Mouse (Mus musculus) embryonic stem cell, embryonic (primary cell): Measurements from ENCODE around the gene Fads3.

Experiments
- CTCF ChIA-PET, 4 experiments: fragments of 300-600 bp in 2 of 4; fragments of 350-600 bp in 2 of 4; sonication (Branson Sonifier 250); formaldehyde crosslinking; loops; one replicate each; lab custom pipeline; 2022; ENCODE audit warnings: inconsistent platforms in 2 of 4; lab: Charles Lee
- POLR2A ChIA-PET, 4 experiments: fragments of 300-600 bp in 2 of 4; fragments of 350-600 bp in 2 of 4; sonication (Branson Sonifier 250); formaldehyde crosslinking; loops; one replicate each; lab custom pipeline; 2022; ENCODE audit warnings: antibody characterized with exemption in 4 of 4, inconsistent platforms in 1 of 4; lab: Charles Lee

The Fads3 gene

GRCm38 (mm10) chr19:10041388-10042148 is at the start of gene Fads3:
Gene Fads3, plus strand, starts transcription at chr19:10041569.
- CTCF ChIA-PET, result interaction anchor here in 2 of 4 experiments (0.7 to 1.2 kb wide), 2 partner anchors 55 to 148 kb away, joined by 3 to 13 read pairs; no protein-coding TSS in a partner anchor
- POLR2A ChIA-PET, result interaction anchor here in 2 of 4 experiments (0.5 to 1.0 kb wide), 2 partner anchors 59 to 444 kb away, joined by 3 to 4 read pairs; no protein-coding TSS in a partner anchor

GRCm38 (mm10) chr19:9992011-9992958 is 49.1 kb upstream of the Fads3 start:
- POLR2A ChIA-PET, result interaction anchor here (0.6 to 3.9 kb wide), 40 partner anchors 9 to 1026 kb away, joined by 3 to 95 read pairs (median 4); partner anchors contain the start of genes Fth1 (in 2 of the 4), Eef1g (in 1 of the 4), Fads1 (in 1 of the 4) and Fads2 (in 1 of the 4)
- CTCF ChIA-PET, result interaction anchor here (0.6 to 3.3 kb wide), 116 partner anchors 8 to 867 kb away, joined by 3 to 49 read pairs (median 4); partner anchors contain the start of genes Fads1 (in 2 of the 4), Fads2 (in 1 of the 4), Incenp (in 1 of the 4) and Myrf (in 1 of the 4)

DNA sequence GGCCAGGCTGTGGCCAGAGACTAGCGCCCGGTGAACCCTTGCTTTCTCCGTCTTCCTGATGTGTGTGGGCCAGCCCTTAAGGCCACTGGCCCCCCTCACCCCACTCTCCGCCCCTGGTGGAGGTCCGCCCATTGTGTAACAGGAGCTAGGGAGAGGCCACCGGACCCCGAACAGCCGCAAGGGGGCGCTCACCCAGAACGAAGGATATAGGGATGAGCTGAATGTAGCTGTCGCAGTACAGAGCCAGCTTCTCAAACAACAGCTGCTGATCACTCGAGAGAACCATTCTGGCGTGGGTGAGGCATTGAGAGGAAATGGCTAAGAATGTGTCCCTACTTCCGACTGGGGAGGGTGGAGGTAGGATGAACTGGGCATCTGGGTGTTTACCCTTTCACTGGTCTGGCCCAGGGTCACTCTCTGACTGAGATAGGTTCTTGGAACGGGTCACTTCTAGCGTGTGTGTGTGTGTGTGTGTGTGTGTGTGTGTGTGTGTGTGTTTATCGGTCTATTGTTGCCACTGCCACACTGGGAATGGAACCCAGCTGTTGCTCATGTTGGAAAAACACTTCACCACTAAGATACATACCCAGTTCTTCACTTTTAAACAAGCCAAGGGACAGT is 48.2 kb upstream of the Fads3 start:
- ChIA-PET POLR2A (interaction anchor here (0.5 to 3.9 kb wide), 51 partner anchors 10 to 1270 kb away, joined by 3 to 95 read pairs (median 4); partner anchors contain the start of genes Fads1 (in 2 of the 4), Fth1 (in 2 of the 4), Eef1g (in 1 of the 4) and Fads2 (in 1 of the 4)), CTCF (interaction anchor here (0.5 to 3.3 kb wide), 104 partner anchors 9 to 866 kb away, joined by 3 to 49 read pairs (median 4); partner anchors contain the start of genes Cpsf7 (in 1 of the 4), Fads1 (in 1 of the 4), Fads2 (in 1 of the 4) and Incenp (in 1 of the 4))

GRCm38 (mm10) chr19:9997204-9998062 is 43.9 kb upstream of the Fads3 start:
- CTCF ChIA-PET, result interaction anchor here in 2 of 4 experiments (0.6 to 1.8 kb wide), 6 partner anchors 8 to 222 kb away, joined by 3 to 6 read pairs (median 3); no protein-coding TSS in a partner anchor
- POLR2A ChIA-PET, result interaction anchor here in 3 of 4 experiments (0.9 to 8.1 kb wide), 7 partner anchors 14 to 98 kb away, joined by 3 to 39 read pairs (median 6); partner anchors contain the start of gene Incenp (in 1 of the 3)

GRCm38 (mm10) chr19:9998063-9998416 is 43.3 kb upstream of the Fads3 start:
- ChIA-PET POLR2A (interaction anchor here in 2 of 4 experiments (0.9 to 8.1 kb wide), 8 partner anchors 15 to 99 kb away, joined by 3 to 39 read pairs (median 6); partner anchors contain the start of gene Incenp (in 1 of the 2)), CTCF (interaction anchor here in 2 of 4 experiments (1.3 to 3.4 kb wide), 4 partner anchors 8 to 221 kb away, joined by 3 to 25 read pairs (median 12); no protein-coding TSS in a partner anchor)

GRCm38 (mm10) chr19:9998736-9999486 is 42.5 kb upstream of the Fads3 start:
- ChIA-PET POLR2A (interaction anchor here in 2 of 4 experiments (0.9 to 8.1 kb wide), 10 partner anchors 9 to 100 kb away, joined by 3 to 39 read pairs (median 4); partner anchors contain the start of gene Incenp (in 1 of the 2)), CTCF (interaction anchor here (0.7 to 3.4 kb wide), 15 partner anchors 8 to 260 kb away, joined by 3 to 25 read pairs (median 4); partner anchors contain the start of gene Fads2 (in 1 of the 4))

- ChIA-PET POLR2A (interaction anchor here in 2 of 4 experiments (0.6 to 8.1 kb wide), 6 partner anchors 9 to 1815 kb away, joined by 3 to 39 read pairs (median 3); no protein-coding TSS in a partner anchor), CTCF (interaction anchor here (0.6 to 3.4 kb wide), 14 partner anchors 9 to 310 kb away, joined by 3 to 25 read pairs (median 3); no protein-coding TSS in a partner anchor)
Observed at GRCm38 (mm10) chr19:10000330-10000729, 41.0 kb upstream of the Fads3 start.

DNA sequence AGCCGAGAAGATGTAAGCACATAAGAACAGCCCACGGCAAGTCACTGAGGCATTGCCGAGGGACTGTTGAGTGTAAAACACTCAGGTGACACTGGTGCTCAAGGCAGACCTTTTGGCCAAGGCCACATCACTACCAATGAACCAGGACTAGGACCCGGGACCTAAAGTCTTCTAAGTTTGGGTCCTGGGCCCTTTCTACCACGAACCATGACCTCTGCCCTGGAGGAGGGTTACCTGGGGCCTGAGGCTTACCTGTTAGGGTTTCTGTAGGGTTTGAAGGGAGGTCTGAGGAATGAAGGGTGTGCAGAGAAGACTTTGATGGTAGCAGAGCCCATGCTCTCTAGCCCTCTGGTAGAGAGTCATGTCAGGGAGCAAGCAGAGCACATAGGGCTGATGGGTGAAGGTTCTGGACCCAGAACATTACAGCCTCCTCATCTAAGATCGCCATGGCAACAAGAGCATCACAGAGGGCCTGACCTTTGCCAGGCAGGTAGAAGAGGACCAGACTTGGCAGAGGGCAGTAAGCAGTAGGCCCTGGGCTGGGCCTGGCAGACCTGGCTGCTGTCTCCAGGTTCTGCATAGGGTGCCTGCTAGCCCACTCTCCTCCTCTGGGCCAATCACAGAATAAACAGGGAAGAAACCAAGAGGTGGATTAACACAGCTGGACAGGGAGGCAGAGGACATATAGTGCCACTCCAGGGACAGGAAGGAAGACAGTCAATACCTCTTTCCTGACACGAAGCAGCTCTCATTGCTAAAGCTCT is 40.0 kb upstream of the Fads3 start, which contains the start of the genes Best1 and Rab3il1:
TSS of gene Best1 (minus strand) at position 428 of the 764 bp plus-strand sequence.
TSS of gene Rab3il1 (plus strand) at position 464 of the 764 bp plus-strand sequence.
- POLR2A ChIA-PET, result interaction anchor here in 2 of 4 experiments (0.6 to 8.1 kb wide), 2 partner anchors 12 to 754 kb away, joined by 10 to 39 read pairs; no protein-coding TSS in a partner anchor

GRCm38 (mm10) chr19:10003696-10004095 is 37.7 kb upstream of the Fads3 start:
- CTCF ChIA-PET, result interaction anchor here in 1 of 4 experiments (1.1 kb wide), 1 partner anchor 12 kb away, joined by 3 read pairs; no protein-coding TSS in a partner anchor
- POLR2A ChIA-PET, result interaction anchor here in 2 of 4 experiments (1.0 to 8.1 kb wide), 2 partner anchors 10 to 14 kb away, joined by 4 to 39 read pairs; no protein-coding TSS in a partner anchor

More for the DNA sequence above, 40.0 kb upstream of the Fads3 start, which contains the start of the genes Best1 and Rab3il1:
- CTCF ChIA-PET, result interaction anchor here in 3 of 4 experiments (0.6 to 3.4 kb wide), 6 partner anchors 10 to 33 kb away, joined by 3 to 25 read pairs (median 10); no protein-coding TSS in a partner anchor

GRCm38 (mm10) chr19:10011408-10011807 is 30.0 kb upstream of the Fads3 start:
- CTCF ChIA-PET, result interaction anchor here in 2 of 4 experiments (0.6 to 2.5 kb wide), 3 partner anchors 20 to 457 kb away, joined by 5 to 25 read pairs (median 8); no protein-coding TSS in a partner anchor
- POLR2A ChIA-PET, result interaction anchor here in 1 of 4 experiments (1.2 kb wide), 1 partner anchor 173 kb away, joined by 3 read pairs; no protein-coding TSS in a partner anchor

DNA sequence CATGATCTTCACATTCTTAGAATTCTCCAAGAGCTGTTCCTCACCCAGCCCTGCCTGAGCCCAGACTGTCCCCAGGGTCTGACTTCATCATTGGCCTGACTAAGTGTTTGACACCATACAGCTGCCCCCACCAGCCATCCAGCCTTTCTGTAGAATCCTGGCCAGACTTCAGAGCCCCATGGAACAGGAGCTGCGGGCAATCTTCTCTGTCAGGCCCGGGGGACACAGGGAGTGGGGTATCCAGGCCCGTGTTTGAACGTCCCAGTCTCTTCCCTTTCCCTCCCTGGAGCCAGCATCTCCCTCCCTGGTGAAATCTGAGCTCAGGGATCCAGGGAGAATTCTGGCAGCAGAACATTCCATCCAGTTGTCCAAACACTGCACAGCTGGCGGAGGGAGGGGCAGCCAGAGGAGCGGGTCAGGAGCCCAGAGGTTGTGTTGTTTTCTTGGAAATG is 28.5 kb upstream of the Fads3 start:
- CTCF ChIA-PET, result interaction anchor here (0.5 to 2.5 kb wide), 17 partner anchors 10 to 485 kb away, joined by 3 to 25 read pairs (median 4); partner anchors contain the start of gene Fads1 (in 1 of the 4)

GRCm38 (mm10) chr19:10013348-10013747 is 28.0 kb upstream of the Fads3 start:
- CTCF ChIA-PET, result interaction anchor here (0.6 to 2.5 kb wide), 15 partner anchors 9 to 484 kb away, joined by 3 to 25 read pairs (median 5); partner anchors contain the start of gene Fads1 (in 1 of the 4)
- POLR2A ChIA-PET, result interaction anchor here in 3 of 4 experiments (0.6 to 4.2 kb wide), 38 partner anchors 9 to 1300 kb away, joined by 3 to 39 read pairs (median 4); partner anchors contain the start of genes Best1 (in 1 of the 3), Cyb561a3 (in 1 of the 3), Fads1 (in 1 of the 3) and Fads2 (in 1 of the 3)

More for the DNA sequence above, 28.5 kb upstream of the Fads3 start:
- POLR2A ChIA-PET, result interaction anchor here in 3 of 4 experiments (0.5 to 4.2 kb wide), 38 partner anchors 10 to 1299 kb away, joined by 3 to 39 read pairs (median 4); partner anchors contain the start of genes Best1 (in 1 of the 3), Cyb561a3 (in 1 of the 3), Fads1 (in 1 of the 3) and Fads2 (in 1 of the 3)

GRCm38 (mm10) chr19:10013913-10014312 is 27.5 kb upstream of the Fads3 start:
- ChIA-PET POLR2A (interaction anchor here in 3 of 4 experiments (0.6 to 4.2 kb wide), 25 partner anchors 8 to 1300 kb away, joined by 3 to 39 read pairs (median 4); partner anchors contain the start of genes Best1 (in 1 of the 3), Cyb561a3 (in 1 of the 3), Fads1 (in 1 of the 3) and Fads2 (in 1 of the 3)), CTCF (interaction anchor here in 2 of 4 experiments (1.1 to 2.5 kb wide), 7 partner anchors 9 to 25 kb away, joined by 3 to 25 read pairs (median 6); no protein-coding TSS in a partner anchor)
